Mouse (Mus musculus) limb, embryonic 15.5 days (tissue): ENCODE data around the gene Dnajc5g. TPM values are rescaled to one million over a fixed set of nuclear protein-coding genes. Genes with fewer than 3 reads are reported as not detected.
A peak's percentile ranks its signal among the peaks of the same experiment; 100 is the strongest.

Experiments used
- ATAC-seq: fragments of 200-750 bp; cut with Nextera tagmentation; 2 replicates; pipeline ENCODE4 v1.8.0; 2017; ENCODE audit warnings: low read depth, moderate TSS enrichment; ENCODE audit not compliant: insufficient number of reproducible peaks, low FRiP score, low TSS enrichment
- H3K27ac ChIP-seq: fragments of 300-500 bp; sonication (generic); 2 replicates; pipeline ENCODE4 v1.5.1; 2015; ENCODE audit warnings: moderate library complexity, mild to moderate bottlenecking, inconsistent platforms
- H3K27me3 ChIP-seq: fragments of 300-500 bp; sonication (generic); 2 replicates; pipeline ENCODE4 v1.6.1; 2015; ENCODE audit warnings: inconsistent platforms
- H3K36me3 ChIP-seq: fragments of 300-500 bp; sonication (generic); 2 replicates; pipeline ENCODE4 v1.6.1; 2015; ENCODE audit warnings: inconsistent platforms
- H3K4me1 ChIP-seq: fragments of 300-500 bp; sonication (generic); 2 replicates; pipeline ENCODE4 v1.6.1; 2015; ENCODE audit warnings: inconsistent platforms
- H3K4me2 ChIP-seq: fragments of 300-500 bp; sonication (generic); 2 replicates; pipeline ENCODE4 v1.6.1; 2015; ENCODE audit warnings: mild to moderate bottlenecking, inconsistent platforms
- H3K4me3 ChIP-seq: fragments of 300-500 bp; sonication (generic); 2 replicates; pipeline ENCODE4 v1.5.1; 2015; ENCODE audit warnings: mild to moderate bottlenecking, inconsistent platforms
- H3K9ac ChIP-seq: fragments of 300-500 bp; sonication (generic); 2 replicates; pipeline ENCODE4 v1.6.1; 2015; ENCODE audit warnings: inconsistent platforms
- H3K9me3 ChIP-seq: fragments of 300-500 bp; sonication (generic); 2 replicates; pipeline ENCODE4 v1.6.1; 2016; ENCODE audit warnings: inconsistent platforms
- WGBS: fragments of 180-500 bp; shearing (Covaris S2); methylation state at CpG from one replicate; pipeline ENCODE4 v1.1.7; 2015; 5-methylcytosine and 5-hydroxymethylcytosine counted together
- polyA plus RNA-seq: library from polyadenylated mRNA; unstranded; fragments of >200 nt; fragmentation: Nextera tagmentation; extraction: Ambion mirVana; gene quantifications from 2 replicates; pipeline ENCODE4 v1.2.1, GENCODE M21; 2015

Gene Dnajc5g
- polyA plus RNA-seq, 1 experiment from 2014 or later, result not detected

- WGBS, result 0% methylated on average over 19 of the region's 19 CpGs
- H3K27me3 ChIP-seq, result no peaks in the 10 kb centered on the region
- ATAC-seq, result peak; percentile 84
- H3K9ac ChIP-seq, result peak within 1 kb of the TSS; percentile 56
- peak within 1 kb of the TSS; percentile 71 for H3K4me3 ChIP-seq
- H3K4me2 ChIP-seq, result peak within 1 kb of the TSS; percentile 79
- peaks cover 12% of the 10 kb centered on the region for H3K4me1 ChIP-seq
- peaks cover 33% of the 10 kb centered on the region for H3K36me3 ChIP-seq
- peak within 1 kb of the TSS; percentile 89 for H3K27ac ChIP-seq
- no peaks in the 10 kb centered on the region for H3K9me3 ChIP-seq
Measured at GRCm38 (mm10) chr5:31154152-31154553, 48.1 kb downstream of the Dnajc5g start, which contains the start of gene Mpv17. Gene Mpv17, minus strand, starts transcription at chr5:31154251.

Other genes with a start within 250 kb of the Dnajc5g start
- gene Tmem214, start 238.3 kb upstream of the Dnajc5g start, polyA plus RNA-seq, result 97.7 and 97.9 TPM in 2 replicates
- 16.4 and 21.9 TPM in 2 replicates for gene Agbl5, start 217.6 kb upstream of the Dnajc5g start, polyA plus RNA-seq
- 464 and 505 TPM in 2 replicates for gene Ost4, start 198.5 kb upstream of the Dnajc5g start, polyA plus RNA-seq
- 274 and 287 TPM in 2 replicates for gene Emilin1, start 192.9 kb upstream of the Dnajc5g start, polyA plus RNA-seq
- 23.6 and 28.1 TPM in 2 replicates for gene Khk, start 184.9 kb upstream of the Dnajc5g start, polyA plus RNA-seq
- 21.0 and 31.7 TPM in 2 replicates for gene Cgref1, start 160.7 kb upstream of the Dnajc5g start, polyA plus RNA-seq
- 128 and 137 TPM in 2 replicates for gene Preb, start 145.9 kb upstream of the Dnajc5g start, polyA plus RNA-seq
- gene Tcf23, start 137.6 kb upstream of the Dnajc5g start, polyA plus RNA-seq, result 0.04 and 0.06 TPM in 2 replicates
- gene Atraid, start 58.0 kb upstream of the Dnajc5g start, polyA plus RNA-seq, result 179 and 184 TPM in 2 replicates
- 10.9 and 14.6 TPM in 2 replicates for gene Slc5a6, start 57.4 kb upstream of the Dnajc5g start, polyA plus RNA-seq
- 25.1 and 26.3 TPM in 2 replicates for gene Cad, start 51.5 kb upstream of the Dnajc5g start, polyA plus RNA-seq
- 0.50 and 0.66 TPM in 2 replicates for gene Slc30a3, start 2.0 kb downstream of the Dnajc5g start, polyA plus RNA-seq
- gene Trim54, start 10.4 kb downstream of the Dnajc5g start, polyA plus RNA-seq, result 7.6 and 21.7 TPM in 2 replicates
- gene Ucn, start 32.5 kb downstream of the Dnajc5g start, polyA plus RNA-seq, result not detected in 2 replicates
- 64.0 and 70.5 TPM in 2 replicates for gene Mpv17, start 48.0 kb downstream of the Dnajc5g start, polyA plus RNA-seq
- 1.2 and 1.3 TPM in 2 replicates for gene Gm29609, start 73.6 kb downstream of the Dnajc5g start, polyA plus RNA-seq
- 59.1 and 65.6 TPM in 2 replicates for gene Gtf3c2, start 73.9 kb downstream of the Dnajc5g start, polyA plus RNA-seq
- 141 and 154 TPM in 2 replicates for gene Snx17, start 86.9 kb downstream of the Dnajc5g start, polyA plus RNA-seq
- gene Eif2b4, start 87.1 kb downstream of the Dnajc5g start, polyA plus RNA-seq, result 64.2 and 69.0 TPM in 2 replicates
- gene Zfp513, start 96.0 kb downstream of the Dnajc5g start, polyA plus RNA-seq, result 8.2 and 9.0 TPM in 2 replicates
- gene Ppm1g, start 114.4 kb downstream of the Dnajc5g start, polyA plus RNA-seq, result 102 and 106 TPM in 2 replicates
- 167 and 183 TPM in 2 replicates for gene Nrbp1, start 134.6 kb downstream of the Dnajc5g start, polyA plus RNA-seq
- gene Gm9970, start 134.9 kb downstream of the Dnajc5g start, polyA plus RNA-seq, result 0.50 TPM in 1 of 2 replicates, not detected in the other
- 9.6 and 12.8 TPM in 2 replicates for gene Krtcap3, start 145.4 kb downstream of the Dnajc5g start, polyA plus RNA-seq
- 30.5 and 36.1 TPM in 2 replicates for gene Ift172, start 184.8 kb downstream of the Dnajc5g start, polyA plus RNA-seq
- gene Fndc4, start 189.8 kb downstream of the Dnajc5g start, polyA plus RNA-seq, result 63.2 and 76.9 TPM in 2 replicates
- 0.11 TPM in 1 of 2 replicates, not detected in the other for gene Gckr, start 191.2 kb downstream of the Dnajc5g start, polyA plus RNA-seq